Mouse (Mus musculus): ENCODE data around the gene Siae. TPM values are rescaled to one million over a fixed set of nuclear protein-coding genes. Genes with fewer than 3 reads are reported as not detected.

Gene Siae
- total RNA-seq, 2 experiments from 2014 or later: 8.4 to 8.7 TPM

DNA sequence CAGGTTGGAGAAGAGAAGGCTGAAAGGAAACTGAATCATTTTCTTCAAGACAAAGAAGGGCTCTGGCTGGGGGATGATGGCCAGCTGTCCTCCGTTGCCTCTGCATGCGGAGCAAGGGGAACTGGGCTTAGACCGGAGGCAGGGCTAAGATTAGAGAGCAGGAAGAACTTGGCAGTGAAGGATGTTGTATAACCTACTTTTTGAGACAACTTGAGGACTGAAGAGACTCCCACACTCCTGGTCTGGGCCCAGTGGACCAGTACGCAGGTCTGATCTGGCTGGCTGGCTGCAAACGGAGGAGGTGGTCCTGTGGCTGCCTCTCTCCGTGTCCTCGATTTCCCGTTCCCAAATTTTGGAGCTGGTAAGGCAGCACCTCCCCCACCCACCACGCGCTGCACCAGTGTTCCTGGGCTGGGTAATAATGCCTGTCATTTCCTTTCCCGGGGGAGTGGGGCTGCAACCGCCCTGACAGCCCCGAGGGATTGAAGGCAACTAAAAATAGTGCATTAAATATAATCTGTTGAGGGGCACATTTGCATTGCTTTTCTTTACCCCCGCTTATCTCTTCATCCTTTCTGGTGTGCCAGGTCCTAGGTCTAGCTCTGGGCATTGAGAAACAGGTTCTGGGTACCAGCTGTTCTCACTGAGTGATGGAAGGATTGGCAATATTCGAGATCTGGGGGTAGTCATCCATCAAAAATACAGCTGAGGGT, 12.6 kb downstream of the Siae start:
- intact Hi-C loops (cut with DNase I): loop anchor here (2.0 to 5.0 kb wide), 2 partner anchors 15 to 44 kb away; partner anchors contain the start of genes Nrgn and Spa17
- peak; percentile 14 for DNase-seq (ENCODE audit: low spot score)

- intact Hi-C loops (cut with DNase I): loop anchor here (5.0 kb wide), 1 partner anchor 44 kb away; the partner anchor contains the start of gene Spa17
- no peak for DNase-seq (ENCODE audit: low spot score)
Measured at GRCm38 (mm10) chr9:37568605-37569214, 13.2 kb downstream of the Siae start.

DNA sequence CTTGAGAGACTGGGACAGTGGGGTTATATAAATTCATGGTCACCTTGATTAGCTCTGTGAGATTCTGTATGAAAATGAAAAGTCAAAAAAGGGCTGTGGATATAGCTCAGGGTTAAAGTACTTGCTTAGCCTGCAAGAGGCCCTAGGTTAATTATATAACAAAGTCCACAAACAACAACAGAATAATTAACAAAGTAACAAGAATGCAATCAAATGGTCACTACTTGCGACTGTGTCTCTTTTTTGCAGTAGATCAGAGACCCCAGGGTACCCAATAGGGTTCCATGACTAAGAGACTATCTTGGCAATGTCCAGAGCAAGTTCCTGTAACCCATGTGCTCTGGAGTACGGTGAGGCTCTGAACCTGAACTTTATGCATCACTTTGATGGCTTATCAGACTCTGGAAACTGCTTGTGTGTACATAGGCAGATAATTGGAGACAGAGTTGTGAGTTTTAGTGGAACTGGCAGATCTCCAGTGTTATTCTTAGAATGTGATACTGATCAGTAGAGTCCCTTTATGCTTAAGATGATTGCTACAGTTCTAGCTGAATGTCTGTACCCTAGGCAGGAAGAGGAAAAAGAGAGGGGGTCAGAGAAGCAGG, 13.8 kb downstream of the Siae start:
- intact Hi-C loops (cut with DNase I): loop anchor here (5.0 kb wide), 1 partner anchor 43 kb away; the partner anchor contains the start of gene Spa17
- DNase-seq (ENCODE audit: low spot score): no peak

DNA sequence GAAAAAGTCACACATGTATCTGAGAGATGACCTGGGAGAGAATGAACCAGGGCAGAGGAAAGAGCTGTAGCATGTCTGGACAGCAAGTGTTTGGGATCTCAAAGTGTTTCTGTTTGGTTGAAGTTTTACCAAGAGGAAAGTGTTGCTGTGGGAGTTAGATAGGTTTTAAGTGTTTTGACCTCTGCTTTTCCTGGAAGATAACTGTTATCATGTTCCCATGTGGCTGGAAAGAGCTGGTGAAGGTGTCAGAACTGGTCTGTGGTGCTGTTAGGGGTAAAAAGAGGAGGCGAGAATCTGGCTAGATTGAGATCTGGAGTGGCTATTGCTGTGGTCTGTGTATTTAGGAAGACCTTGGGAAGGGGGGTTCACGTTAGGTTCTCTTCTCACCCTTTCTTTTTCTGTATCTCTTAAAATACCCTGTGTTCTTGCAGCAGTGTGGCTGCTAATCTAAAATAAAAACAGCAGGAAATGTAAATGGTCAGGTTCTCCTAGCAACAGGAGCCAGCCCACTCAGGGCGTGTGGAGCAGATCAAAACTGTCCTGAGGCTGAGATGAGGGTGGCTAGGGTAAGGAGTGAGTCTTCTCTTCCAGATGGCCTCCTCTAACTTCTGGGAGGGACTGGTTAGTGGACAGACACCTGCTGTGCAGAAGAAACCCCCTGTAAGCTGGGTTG, 16.8 kb downstream of the Siae start:
- intact Hi-C loops (cut with DNase I): no loop called here
- no peak for DNase-seq (ENCODE audit: low spot score)

GRCm38 (mm10) chr9:37576436-37576930, 21.0 kb downstream of the Siae start:
- intact Hi-C loops (cut with DNase I): no loop called here

DNA sequence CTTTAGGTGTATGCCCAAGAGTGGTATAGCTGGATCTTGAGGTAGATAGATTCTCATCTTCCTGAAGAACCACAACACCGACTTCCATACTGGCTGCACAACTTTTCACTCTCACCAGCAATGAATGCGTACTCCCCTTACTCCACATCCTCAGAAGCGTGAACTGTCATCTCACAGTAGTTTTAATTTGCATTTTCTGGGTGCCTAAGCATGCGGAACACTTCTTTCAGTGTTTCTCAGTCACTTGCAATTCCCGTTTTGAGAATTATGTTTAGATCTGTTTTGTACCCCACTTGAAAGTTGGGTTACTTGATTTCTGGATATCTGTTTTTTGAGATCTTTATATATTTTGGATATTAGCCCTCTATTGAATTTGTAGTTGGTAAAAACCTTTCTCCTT, 28.1 kb downstream of the Siae start:
- intact Hi-C loops (cut with DNase I): no loop called here
- no peak for DNase-seq (ENCODE audit: low spot score)

More at GRCm38 (mm10) chr9:37576436-37576930, 21.0 kb downstream of the Siae start:
- DNase-seq (ENCODE audit: low spot score): no peak

DNA sequence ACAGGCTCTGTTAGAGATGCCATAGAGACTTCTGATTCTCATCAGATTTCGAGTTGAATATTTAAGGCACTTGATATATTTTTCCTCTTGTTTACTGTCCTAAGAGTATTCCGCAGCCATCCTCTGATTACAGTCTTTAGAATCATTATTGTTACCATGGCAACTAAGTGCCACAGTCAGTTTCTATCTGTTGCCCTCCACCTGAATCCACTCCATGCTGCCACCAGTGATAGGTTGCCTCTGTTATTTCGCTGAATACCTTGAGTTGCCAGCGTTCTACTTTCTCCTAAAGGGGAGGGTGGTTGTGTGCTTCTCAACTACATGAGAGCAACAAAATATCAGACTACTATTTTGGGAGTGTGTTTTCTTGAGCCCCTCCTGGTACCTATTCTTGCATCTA, 31.2 kb downstream of the Siae start:
- DNase-seq (ENCODE audit: low spot score): no peak
- intact Hi-C loops (cut with DNase I): no loop called here

GRCm38 (mm10) chr9:37590381-37590780, 34.9 kb downstream of the Siae start:
- DNase-seq (ENCODE audit: low spot score): no peak
- intact Hi-C loops (cut with DNase I): no loop called here

GRCm38 (mm10) chr9:37592025-37592424, 36.5 kb downstream of the Siae start:
- intact Hi-C loops (cut with DNase I): no loop called here
- no peak for DNase-seq (ENCODE audit: low spot score)

DNA sequence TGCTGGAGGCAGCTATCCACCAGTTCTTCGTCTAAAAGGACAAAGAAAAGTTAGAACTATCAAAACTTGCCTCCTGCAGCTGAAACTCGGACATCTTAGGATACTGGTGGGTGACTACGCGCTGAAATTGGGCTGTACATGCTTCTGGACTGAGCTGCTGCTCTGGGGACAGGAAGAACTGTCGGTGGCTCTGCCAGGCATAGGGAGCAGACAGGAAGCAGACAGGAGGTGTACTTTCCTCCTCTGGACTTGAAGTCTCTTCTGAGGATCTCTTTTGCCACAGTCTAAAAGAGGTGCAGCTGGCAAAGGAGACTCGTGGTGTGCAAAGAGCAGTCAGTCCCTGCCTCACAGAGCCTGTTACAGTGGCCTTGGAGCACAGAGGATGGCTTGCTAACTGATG, 37.1 kb downstream of the Siae start:
- intact Hi-C loops (cut with DNase I): no loop called here
- DNase-seq (ENCODE audit: low spot score): no peak

GRCm38 (mm10) chr9:37593690-37594089, 38.2 kb downstream of the Siae start:
- intact Hi-C loops (cut with DNase I): no loop called here

GRCm38 (mm10) chr9:37595570-37595969, 40.1 kb downstream of the Siae start:
- intact Hi-C loops (cut with DNase I): no loop called here
- no peak for DNase-seq (ENCODE audit: low spot score)

More at GRCm38 (mm10) chr9:37593690-37594089, 38.2 kb downstream of the Siae start:
- no peak for DNase-seq (ENCODE audit: low spot score)

- DNase-seq (ENCODE audit: low spot score): no peak
- intact Hi-C loops (cut with DNase I): no loop called here
Measured at GRCm38 (mm10) chr9:37598637-37599036, 43.1 kb downstream of the Siae start.

DNA sequence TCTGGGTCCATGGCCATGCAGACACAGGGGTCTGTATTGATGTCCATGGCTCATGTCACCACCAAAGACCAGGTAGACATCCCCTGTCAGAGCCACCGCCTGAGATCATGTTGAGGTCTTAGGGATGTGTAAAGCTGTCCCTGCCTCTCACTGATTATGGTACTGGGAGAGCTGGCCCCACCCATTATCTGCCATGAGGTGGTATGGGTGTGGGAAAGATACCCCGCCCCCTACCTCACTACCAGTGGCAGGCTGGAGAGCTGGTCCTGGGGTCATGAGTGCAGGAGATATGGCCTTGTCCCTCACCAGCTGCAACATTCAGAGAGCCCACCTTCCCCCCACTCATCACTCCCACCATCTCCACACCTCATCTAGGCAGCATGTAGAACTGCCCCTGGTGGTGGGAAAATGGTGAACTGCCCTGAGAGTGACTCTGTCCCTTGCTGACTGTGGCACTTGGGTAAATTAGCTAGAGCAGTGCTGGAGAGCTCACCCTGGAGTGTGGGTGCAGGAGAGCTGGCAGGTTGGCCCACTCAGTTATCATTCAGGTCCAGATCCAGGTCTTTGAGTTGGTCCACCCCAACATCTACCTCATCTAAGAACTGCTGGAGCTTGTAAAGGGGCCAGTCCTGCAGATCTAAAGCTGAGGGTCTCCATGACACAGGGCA, 45.2 kb downstream of the Siae start:
- intact Hi-C loops (cut with DNase I): no loop called here
- no peak for DNase-seq (ENCODE audit: low spot score)

GRCm38 (mm10) chr9:37605089-37605488, 49.6 kb downstream of the Siae start:
- DNase-seq (ENCODE audit: low spot score): no peak
- intact Hi-C loops (cut with DNase I): no loop called here

DNA sequence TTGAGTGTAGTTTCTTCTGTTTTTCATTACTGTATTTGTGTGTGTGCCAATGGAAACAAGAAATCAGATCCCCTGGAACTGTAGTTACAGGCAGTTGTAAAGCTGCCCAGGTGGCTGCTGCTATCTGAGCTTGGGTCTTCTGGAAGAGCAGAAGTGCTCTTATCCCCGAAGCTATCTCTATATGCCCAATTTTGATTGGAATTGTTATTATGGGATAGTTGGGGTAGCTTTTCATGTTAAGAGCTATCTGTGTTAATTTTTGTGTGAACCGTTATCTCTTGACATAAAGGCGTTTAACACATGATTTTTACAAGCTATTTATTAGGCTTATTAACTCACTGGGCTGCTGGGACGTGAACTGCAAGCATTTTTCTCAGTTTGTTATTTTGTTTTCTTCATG, 54.1 kb downstream of the Siae start:
- no peak for DNase-seq (ENCODE audit: low spot score)
- intact Hi-C loops (cut with DNase I): no loop called here

DNA sequence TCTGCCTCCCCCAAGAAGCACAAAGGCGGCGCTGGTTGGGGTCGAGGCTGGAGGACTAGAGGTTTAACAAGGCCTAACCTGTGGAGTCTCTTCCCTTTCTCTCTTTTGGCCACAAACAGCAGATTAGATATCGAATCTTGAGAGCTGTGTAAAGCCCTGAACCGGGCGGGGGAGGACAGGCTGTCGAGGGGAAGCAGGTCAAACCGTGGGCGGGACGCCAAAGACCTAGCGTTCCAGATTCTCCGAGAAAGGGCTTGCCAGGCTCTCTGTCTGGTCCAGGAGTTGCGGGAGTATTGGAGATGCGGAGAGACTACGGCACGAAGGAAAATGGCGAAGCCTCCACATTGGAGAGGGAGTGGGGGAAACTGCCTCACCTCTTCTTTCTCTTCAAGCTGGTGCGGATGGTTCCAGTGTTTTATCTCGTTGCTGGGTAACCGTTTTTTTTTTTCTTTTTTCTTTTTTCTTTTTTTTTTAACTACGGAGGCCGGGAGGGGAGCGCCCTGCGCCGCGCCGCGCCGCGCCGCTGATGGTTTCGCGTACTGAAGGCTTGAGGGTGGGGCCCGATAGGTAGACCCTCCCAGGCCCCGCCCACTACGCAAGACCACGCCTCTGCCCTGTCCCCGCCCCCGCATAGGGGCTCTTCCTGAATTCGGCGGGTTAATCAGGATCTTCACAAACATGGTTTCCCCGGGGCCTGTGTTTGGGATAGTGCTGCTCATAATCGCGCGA, 57.8 kb downstream of the Siae start, which contains the start of gene Spa17:
Spa17 (minus strand) TSS at position 541 of the 729 bp plus-strand sequence.
- peak; percentile 77 for DNase-seq (ENCODE audit: low spot score)
- intact Hi-C loops (cut with DNase I): loop anchor here (5.0 kb wide), 1 partner anchor 46 kb away; no protein-coding TSS in a partner anchor

DNA sequence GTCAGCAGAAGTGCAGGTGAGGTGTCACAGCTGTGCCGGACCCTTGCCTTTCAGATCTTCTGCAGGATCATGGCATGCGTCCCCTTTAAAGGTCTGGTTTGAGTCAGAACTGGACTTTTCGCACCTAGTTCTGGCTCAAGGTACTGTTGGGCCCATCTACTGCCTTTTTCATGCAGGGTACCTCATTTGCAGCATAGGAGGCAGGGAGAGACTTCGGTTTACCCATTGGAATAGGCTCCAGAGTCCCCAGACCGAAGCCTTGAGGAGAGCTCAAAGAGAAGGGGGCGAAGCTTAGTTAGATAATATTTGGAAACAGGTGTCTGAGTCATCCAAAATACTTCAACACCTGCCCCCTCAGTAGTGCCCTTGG, 58.4 kb downstream of the Siae start:
- no peak for DNase-seq (ENCODE audit: low spot score)
- intact Hi-C loops (cut with DNase I): loop anchor here (2.0 to 5.0 kb wide), 2 partner anchors 47 to 67 kb away; no protein-coding TSS in a partner anchor

- DNase-seq (ENCODE audit: low spot score): no peak
- intact Hi-C loops (cut with DNase I): loop anchor here (2.0 to 5.0 kb wide), 2 partner anchors 47 to 68 kb away; no protein-coding TSS in a partner anchor
Measured at GRCm38 (mm10) chr9:37614316-37614715, 58.8 kb downstream of the Siae start.
